Mouse (Mus musculus) cerebellum, postnatal 25 days (tissue): ENCODE measurements around the gene Safb.

ENCODE experiments used
- DNase-seq, 2 experiments: peaks; one replicate each; pipeline ENCODE4 v3.0.0; 2021; ENCODE audit warnings: mixed read lengths in 2 of 2

Gene Safb

GRCm38 (mm10) chr17:56561866-56562265 lies 22.8 kb upstream of the Safb start:
- no peak for DNase-seq

GRCm38 (mm10) chr17:56566293-56566692 lies 18.3 kb upstream of the Safb start:
- peak in 1 of 2 experiments; percentile 43 for DNase-seq

GRCm38 (mm10) chr17:56566918-56567317 lies 17.7 kb upstream of the Safb start:
- no peak for DNase-seq

- DNase-seq: no peak
Observed at GRCm38 (mm10) chr17:56567370-56567769, 17.3 kb upstream of the Safb start.

GRCm38 (mm10) chr17:56570287-56570686 lies 14.3 kb upstream of the Safb start:
- DNase-seq: no peak

GRCm38 (mm10) chr17:56572154-56572553 lies 12.5 kb upstream of the Safb start:
- DNase-seq: peak in 1 of 2 experiments; percentile 62

- no peak for DNase-seq
Observed at GRCm38 (mm10) chr17:56572939-56573338, 11.7 kb upstream of the Safb start.

- no peak for DNase-seq
Observed at GRCm38 (mm10) chr17:56583071-56583470, 1.6 kb upstream of the Safb start.

- no peak for DNase-seq
Observed at GRCm38 (mm10) chr17:56583611-56584256, 891 bp upstream of the Safb start.

- DNase-seq: no peak
Observed at GRCm38 (mm10) chr17:56585171-56585821, 671 bp downstream of the Safb start.

- DNase-seq: no peak
Observed at GRCm38 (mm10) chr17:56587773-56588172, 3.1 kb downstream of the Safb start.

- DNase-seq: no peak
Observed at GRCm38 (mm10) chr17:56588921-56589320, 4.3 kb downstream of the Safb start.

GRCm38 (mm10) chr17:56592553-56592952 lies 7.9 kb downstream of the Safb start:
- no peak for DNase-seq

GRCm38 (mm10) chr17:56593527-56594271 lies 9.1 kb downstream of the Safb start:
- DNase-seq: peak; percentile 52 to 67

- DNase-seq: peak; percentile 76
Observed at GRCm38 (mm10) chr17:56603186-56604069, 18.8 kb downstream of the Safb start.

- no peak for DNase-seq
Observed at GRCm38 (mm10) chr17:56604070-56604380, 19.4 kb downstream of the Safb start.

- no peak for DNase-seq
Observed at GRCm38 (mm10) chr17:56604422-56604821, 19.8 kb downstream of the Safb start.

- DNase-seq: no peak
Observed at GRCm38 (mm10) chr17:56605431-56605830, 20.8 kb downstream of the Safb start.

- no peak for DNase-seq
Observed at GRCm38 (mm10) chr17:56607521-56608062, 23.0 kb downstream of the Safb start.

- DNase-seq: no peak
Observed at GRCm38 (mm10) chr17:56608699-56609098, 24.1 kb downstream of the Safb start.

GRCm38 (mm10) chr17:56609452-56610171 lies 25.0 kb downstream of the Safb start, which contains the start of gene 2410015M20Rik:
2410015M20Rik (minus strand) TSS chr17:56609771.
- peak; percentile 95 to 97 for DNase-seq

GRCm38 (mm10) chr17:56611323-56611722 lies 26.7 kb downstream of the Safb start:
- no peak for DNase-seq
